Comparison of ENCODE assay signal across 25 mouse cellular contexts in genomic region chr3:157374178-157374577, GRCm38 (mm10).
DNase-seq lines count a peak whose midpoint lies in the region; ATAC-seq and TF ChIP-seq lines count a peak whose summit lies in the region.
"Had no signal": no experiment of that assay in that cellular context is flagged by ENCODE, and none has a peak within 500 bp of the region (broad histone marks: within the 10 kb centered on the region; RNA-seq: fewer than 3 reads in every experiment).

No protein-coding gene starts in this region.

- no peak overlapping the region for H3K9ac ChIP-seq in embryonic facial prominence, embryonic 13.5 days
- H3K9ac ChIP-seq in limb, embryonic 14.5 days (ENCODE audit: low read depth, low read length, severe bottlenecking), result no peak overlapping the region
- H3K9ac ChIP-seq: forebrain, embryonic 12.5 days; forebrain, embryonic 15.5 days; heart, embryonic 13.5 days; hindbrain, embryonic 12.5 days; hindbrain, embryonic 15.5 days had no signal

- ATAC-seq in embryonic facial prominence, embryonic 13.5 days (ENCODE audit: insufficient number of reproducible peaks, insufficient read depth, low FRiP score, low TSS enrichment, low read depth), result 0 out of 2 replicates have a peak, but pooled peaks have one; percentile 15
- ATAC-seq in limb, embryonic 14.5 days (ENCODE audit: low FRiP score, low read depth), result no peak
- ATAC-seq: CD4-positive, CD25-positive, alpha-beta regulatory T cell, adult 4 months; forebrain, embryonic 15.5 days; Patski had no signal

- DNase-seq in embryonic facial prominence, embryonic 10.5 days (ENCODE audit: low spot score), result no peak
- DNase-seq in 3134 (ENCODE audit: extremely low read depth, insufficient read length, low spot score), result peak; percentile 40
- DNase-seq in NIH3T3 (ENCODE audit: low read depth), result peak; percentile 4
- DNase-seq in limb, embryonic 14.5 days (ENCODE audit: low spot score), result peak; percentile 22
- DNase-seq in urinary bladder, postnatal 4 days (ENCODE audit: low spot score in 2 of 2), result no peak
- DNase-seq in urinary bladder, postnatal 25 days (ENCODE audit: low spot score), result no peak
- DNase-seq in lung, postnatal 4 days, result no peak
- DNase-seq: adrenal gland, adult 2 months; adrenal gland, postnatal 14 days; cerebellum, adult 11 months; cerebellum, adult 9-11 months; cerebellum, postnatal 25 days; gastrocnemius, postnatal 10 days; gastrocnemius, postnatal 36 days; heart, adult 2 months had no signal

- H3K4me1 ChIP-seq in embryonic facial prominence, embryonic 13.5 days, result peaks cover 3% of the 10 kb centered on the region; the same call in 1 of the 2 replicates
- 0 out of 2 replicates have a peak, but pooled peaks cover 4% of the 10 kb centered on the region for H3K4me1 ChIP-seq in embryonic facial prominence, embryonic 10.5 days
- no peaks in the 10 kb centered on the region for H3K4me1 ChIP-seq in limb, embryonic 14.5 days (ENCODE audit: control insufficient read depth, insufficient read depth, low read length)
- H3K4me1 ChIP-seq: forebrain, embryonic 15.5 days; heart, embryonic 10.5 days; heart, embryonic 13.5 days; hindbrain, embryonic 12.5 days; hindbrain, embryonic 15.5 days had no signal

- H3K4me2 ChIP-seq in embryonic facial prominence, embryonic 13.5 days, result no peak overlapping the region
- H3K4me2 ChIP-seq in limb, embryonic 14.5 days (replicated peaks; ENCODE audit: low read depth, low read length, severe bottlenecking), result no peak overlapping the region
- H3K4me2 ChIP-seq: forebrain, embryonic 12.5 days; forebrain, embryonic 15.5 days; heart, embryonic 13.5 days; hindbrain, embryonic 12.5 days; hindbrain, embryonic 15.5 days had no signal

- no peak for TF ChIP-seq POLR2A in limb, embryonic 14.5 days (IDR thresholded peaks at IDR 0.05; ENCODE audit: borderline replicate concordance, extremely low read depth, insufficient read depth, insufficient read length)

- no peak overlapping the region for H3K27ac ChIP-seq in embryonic facial prominence, embryonic 13.5 days
- no peak overlapping the region for H3K27ac ChIP-seq in embryonic facial prominence, embryonic 10.5 days (replicated peaks)
- no peak overlapping the region for H3K27ac ChIP-seq in limb, embryonic 14.5 days (replicated peaks; ENCODE audit: low read depth, low read length)
- H3K27ac ChIP-seq: forebrain, embryonic 12.5 days; forebrain, embryonic 15.5 days; heart, adult 2 months; heart, embryonic 10.5 days; heart, embryonic 13.5 days; hindbrain, embryonic 12.5 days; hindbrain, embryonic 15.5 days had no signal

- 36% methylated on average over 1 of the region's 1 CpGs for WGBS in embryonic facial prominence, embryonic 13.5 days
- WGBS in embryonic facial prominence, embryonic 10.5 days, result 67% methylated on average over 1 of the region's 1 CpGs
- WGBS in limb, embryonic 14.5 days, result 45% methylated on average over 1 of the region's 1 CpGs

- H3K4me3 ChIP-seq in embryonic facial prominence, embryonic 13.5 days, result no peak overlapping the region
- no peak overlapping the region for H3K4me3 ChIP-seq in embryonic facial prominence, embryonic 10.5 days
- no peak overlapping the region for H3K4me3 ChIP-seq in limb, embryonic 14.5 days (replicated peaks; ENCODE audit: low read length)
- H3K4me3 ChIP-seq: erythroblast, embryonic 14.5 days; forebrain, embryonic 12.5 days; forebrain, embryonic 15.5 days; heart, adult 2 months; heart, embryonic 10.5 days; heart, embryonic 13.5 days; hindbrain, embryonic 12.5 days; hindbrain, embryonic 15.5 days had no signal

- H3K27me3 ChIP-seq in embryonic facial prominence, embryonic 13.5 days, result no peaks in the 10 kb centered on the region
- H3K27me3 ChIP-seq in embryonic facial prominence, embryonic 10.5 days (replicated peaks; ENCODE audit: low read depth, poor library complexity, severe bottlenecking), result no peaks in the 10 kb centered on the region
- no peaks in the 10 kb centered on the region for H3K27me3 ChIP-seq in limb, embryonic 14.5 days (ENCODE audit: control insufficient read depth, insufficient read depth, low read length)
- H3K27me3 ChIP-seq: forebrain, embryonic 12.5 days; forebrain, embryonic 15.5 days; heart, embryonic 13.5 days; hindbrain, embryonic 12.5 days; hindbrain, embryonic 15.5 days; Patski had no signal

- H3K9me3 ChIP-seq in embryonic facial prominence, embryonic 13.5 days, result no peaks in the 10 kb centered on the region
- H3K9me3 ChIP-seq in embryonic facial prominence, embryonic 10.5 days, result no peaks in the 10 kb centered on the region
- H3K9me3 ChIP-seq in limb, embryonic 14.5 days (ENCODE audit: control insufficient read depth, low read length), result no peaks in the 10 kb centered on the region
- H3K9me3 ChIP-seq: forebrain, embryonic 12.5 days; forebrain, embryonic 15.5 days; heart, embryonic 10.5 days; heart, embryonic 13.5 days; hindbrain, embryonic 12.5 days; hindbrain, embryonic 15.5 days had no signal

- no peaks in the 10 kb centered on the region for H3K36me3 ChIP-seq in embryonic facial prominence, embryonic 13.5 days
- no peaks in the 10 kb centered on the region for H3K36me3 ChIP-seq in embryonic facial prominence, embryonic 10.5 days (replicated peaks)
- H3K36me3 ChIP-seq in limb, embryonic 14.5 days (ENCODE audit: control insufficient read depth, insufficient read depth, low read length), result no peaks in the 10 kb centered on the region
- H3K36me3 ChIP-seq: forebrain, embryonic 12.5 days; forebrain, embryonic 15.5 days; heart, embryonic 10.5 days; heart, embryonic 13.5 days; hindbrain, embryonic 12.5 days; hindbrain, embryonic 15.5 days had no signal

Comparison
In these comparisons a context has a peak if more than half of its experiments do, and no peak if none do; other contexts are left out.
1. DNase-seq: peak in 3134 (single experiment), NIH3T3 (single experiment) and limb, embryonic 14.5 days (single experiment); none in embryonic facial prominence, embryonic 10.5 days (single experiment), urinary bladder, postnatal 4 days (0 of 2), urinary bladder, postnatal 25 days (single experiment) and lung, postnatal 4 days (0 of 2).